Mouse (Mus musculus): ENCODE results near the gene E030018B13Rik. TPM values are rescaled to one million over a fixed set of nuclear protein-coding genes. Genes with fewer than 3 reads are reported as not detected.

Gene E030018B13Rik
- not detected in 2 replicates for polyA plus RNA-seq (2015; fragmentation: Nextera tagmentation; extraction: Ambion mirVana)

DNA sequence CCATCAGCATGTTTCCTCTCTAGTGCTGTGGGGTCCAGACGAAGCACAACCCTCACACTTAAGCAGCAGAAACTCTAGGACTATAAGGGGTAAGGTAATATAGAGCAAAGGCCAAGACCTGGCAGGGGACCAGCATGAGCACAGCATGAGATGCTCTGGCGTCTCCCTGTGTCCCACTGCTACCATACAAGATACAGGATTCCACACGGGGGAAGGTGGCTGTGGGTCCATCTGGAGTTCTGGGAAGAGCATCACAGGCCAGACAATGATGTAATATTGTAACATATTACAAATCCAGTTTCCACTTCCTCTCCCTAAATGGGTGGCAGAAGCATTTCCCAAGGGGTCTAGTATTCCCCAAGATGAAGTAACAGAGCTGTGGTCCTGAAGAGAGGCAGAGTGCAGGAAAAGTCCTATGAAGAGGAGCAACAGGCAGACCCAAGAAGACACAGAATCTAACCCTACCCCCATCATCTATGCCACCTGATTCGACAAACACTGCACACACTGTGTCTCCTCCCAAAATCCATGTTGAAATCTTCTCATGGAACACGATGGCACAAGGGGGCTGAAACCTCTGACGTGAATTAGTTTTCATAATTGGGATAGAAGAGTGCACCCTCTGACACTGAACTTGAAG is at the start of gene E030018B13Rik:
E030018B13Rik (plus strand) TSS at position 590 of the 640 bp plus-strand sequence.
- Histone ChIP-seq H3K4me2 (no peak within 1 kb of the TSS), H3K36me3 (no peaks in the 10 kb centered on the region), H3K9me3 (no peaks in the 10 kb centered on the region), H3K9ac (no peak within 1 kb of the TSS), H3K27ac (replicated peaks) (no peak within 1 kb of the TSS), H3K4me3 (no peak within 1 kb of the TSS), H3K4me1 (replicated peaks) (peaks cover 48% of the 10 kb centered on the region), H3K27me3 (no peaks in the 10 kb centered on the region)
- 87% methylated on average over 6 of the region's 6 CpGs for WGBS
- ATAC-seq (ENCODE audit: low FRiP score, low read depth): no peak

DNA sequence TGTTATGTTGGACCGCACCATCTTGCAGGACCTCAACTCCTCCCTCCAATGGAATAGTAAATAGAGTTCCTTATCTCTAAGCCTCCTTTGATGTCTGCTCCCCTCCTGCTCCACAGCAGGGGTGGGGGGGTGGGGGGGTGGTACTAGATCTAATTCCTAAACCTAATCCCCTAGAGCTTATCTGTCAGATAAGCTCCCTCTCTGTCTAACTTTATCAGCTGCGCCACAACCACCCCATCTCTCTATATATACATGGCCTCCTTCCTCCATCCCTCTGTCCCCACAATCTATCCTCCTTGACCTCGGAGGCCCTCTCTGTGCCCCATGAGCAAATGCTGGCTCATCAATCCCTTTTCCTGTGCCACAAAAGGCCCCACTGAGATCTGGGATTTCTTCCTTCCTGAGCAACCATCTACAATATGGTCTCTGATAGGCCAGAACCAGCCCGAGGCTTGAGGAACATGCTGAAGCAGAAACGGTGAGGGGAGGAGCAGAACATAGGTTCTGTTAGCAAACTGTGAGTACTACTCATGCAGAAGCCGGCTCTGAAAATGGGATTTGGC is 48.2 kb upstream of the E030018B13Rik start:
- no peak for ATAC-seq (ENCODE audit: low FRiP score, low read depth)
- Histone ChIP-seq H3K27ac (replicated peaks) (no peak overlapping the region), H3K4me3 (no peak overlapping the region), H3K4me1 (replicated peaks) (no peaks in the 10 kb centered on the region), H3K9me3 (no peaks in the 10 kb centered on the region), H3K27me3 (no peaks in the 10 kb centered on the region), H3K9ac (no peak overlapping the region), H3K4me2 (no peak overlapping the region), H3K36me3 (no peaks in the 10 kb centered on the region)
- WGBS: 78% methylated on average over 6 of the region's 6 CpGs

- Histone ChIP-seq H3K27me3 (no peaks in the 10 kb centered on the region), H3K27ac (replicated peaks) (no peak overlapping the region), H3K36me3 (no peaks in the 10 kb centered on the region), H3K4me2 (no peak overlapping the region), H3K4me1 (replicated peaks) (no peaks in the 10 kb centered on the region), H3K9ac (no peak overlapping the region), H3K9me3 (no peaks in the 10 kb centered on the region), H3K4me3 (no peak overlapping the region)
- 88% methylated on average over 6 of the region's 6 CpGs for WGBS
- no peak for ATAC-seq (ENCODE audit: low FRiP score, low read depth)
Observed at GRCm38 (mm10) chr7:63871698-63872097, 45.0 kb upstream of the E030018B13Rik start.

GRCm38 (mm10) chr7:63873880-63874279 is 42.8 kb upstream of the E030018B13Rik start:
- H3K9ac ChIP-seq: no peak overlapping the region
- no peak overlapping the region for H3K4me3 ChIP-seq
- ATAC-seq (ENCODE audit: low FRiP score, low read depth): no peak
- H3K27me3 ChIP-seq: no peaks in the 10 kb centered on the region
- no peaks in the 10 kb centered on the region for H3K36me3 ChIP-seq
- H3K4me1 ChIP-seq (replicated peaks): no peaks in the 10 kb centered on the region
- no peaks in the 10 kb centered on the region for H3K9me3 ChIP-seq
- H3K4me2 ChIP-seq: no peak overlapping the region
- WGBS: 70% methylated on average over 12 of the region's 12 CpGs
- H3K27ac ChIP-seq (replicated peaks): no peak overlapping the region

- no peak for ATAC-seq (ENCODE audit: low FRiP score, low read depth)
- Histone ChIP-seq H3K4me2 (no peak overlapping the region), H3K27me3 (no peaks in the 10 kb centered on the region), H3K4me3 (no peak overlapping the region), H3K9ac (no peak overlapping the region), H3K9me3 (no peaks in the 10 kb centered on the region), H3K4me1 (replicated peaks) (no peaks in the 10 kb centered on the region), H3K36me3 (no peaks in the 10 kb centered on the region), H3K27ac (replicated peaks) (no peak overlapping the region)
Observed at GRCm38 (mm10) chr7:63875686-63876085, 41.0 kb upstream of the E030018B13Rik start.

- WGBS: 93% methylated on average over 2 of the region's 2 CpGs
Observed at GRCm38 (mm10) chr7:63876640-63877039, 40.0 kb upstream of the E030018B13Rik start.

GRCm38 (mm10) chr7:63877610-63878009 is 39.0 kb upstream of the E030018B13Rik start:
- Histone ChIP-seq H3K9me3 (no peaks in the 10 kb centered on the region), H3K36me3 (no peaks in the 10 kb centered on the region), H3K27ac (replicated peaks) (no peak overlapping the region), H3K4me1 (replicated peaks) (no peaks in the 10 kb centered on the region), H3K4me3 (no peak overlapping the region), H3K4me2 (no peak overlapping the region), H3K27me3 (no peaks in the 10 kb centered on the region), H3K9ac (no peak overlapping the region)
- 30% methylated on average over 14 of the region's 14 CpGs for WGBS
- no peak for ATAC-seq (ENCODE audit: low FRiP score, low read depth)

More at GRCm38 (mm10) chr7:63876640-63877039, 40.0 kb upstream of the E030018B13Rik start:
- Histone ChIP-seq H3K27me3 (no peaks in the 10 kb centered on the region), H3K36me3 (no peaks in the 10 kb centered on the region), H3K27ac (replicated peaks) (no peak overlapping the region), H3K4me2 (no peak overlapping the region), H3K9ac (no peak overlapping the region), H3K4me1 (replicated peaks) (no peaks in the 10 kb centered on the region), H3K9me3 (no peaks in the 10 kb centered on the region), H3K4me3 (no peak overlapping the region)
- ATAC-seq (ENCODE audit: low FRiP score, low read depth): no peak

DNA sequence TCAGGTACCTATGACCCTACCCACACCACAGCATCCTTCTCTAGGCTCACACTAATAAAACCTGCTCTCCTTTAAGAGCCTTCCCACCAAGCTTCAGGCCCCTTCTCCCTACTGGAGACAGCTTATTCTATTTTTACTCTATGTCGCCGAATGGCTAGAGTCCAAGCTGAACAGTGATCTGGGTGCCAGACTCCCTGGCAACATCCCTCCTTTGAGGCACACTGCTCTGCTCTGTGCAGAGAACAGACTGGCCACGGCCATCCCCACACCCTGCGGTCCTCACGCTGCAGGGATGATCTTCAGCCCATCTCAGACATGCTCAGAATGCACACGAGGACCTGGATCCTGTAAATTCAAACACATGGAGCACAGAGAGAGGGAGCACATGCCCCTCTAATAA is 37.1 kb upstream of the E030018B13Rik start:
- Histone ChIP-seq H3K4me2 (no peak overlapping the region), H3K9ac (no peak overlapping the region), H3K27ac (replicated peaks) (no peak overlapping the region), H3K36me3 (no peaks in the 10 kb centered on the region), H3K9me3 (no peaks in the 10 kb centered on the region), H3K4me1 (replicated peaks) (no peaks in the 10 kb centered on the region), H3K4me3 (no peak overlapping the region), H3K27me3 (no peaks in the 10 kb centered on the region)
- WGBS: 76% methylated on average over 6 of the region's 6 CpGs
- ATAC-seq (ENCODE audit: low FRiP score, low read depth): no peak

GRCm38 (mm10) chr7:63882739-63883138 is 33.9 kb upstream of the E030018B13Rik start:
- no peaks in the 10 kb centered on the region; the same call in 1 of the 2 replicates for H3K4me1 ChIP-seq (replicated peaks)
- no peaks in the 10 kb centered on the region for H3K27me3 ChIP-seq
- no peaks in the 10 kb centered on the region for H3K36me3 ChIP-seq
- no peak for ATAC-seq (ENCODE audit: low FRiP score, low read depth)
- no peak overlapping the region for H3K27ac ChIP-seq (replicated peaks)
- H3K4me2 ChIP-seq: no peak overlapping the region
- no peaks in the 10 kb centered on the region for H3K9me3 ChIP-seq
- H3K4me3 ChIP-seq: no peak overlapping the region
- 75% methylated on average over 7 of the region's 7 CpGs for WGBS
- no peak overlapping the region for H3K9ac ChIP-seq

DNA sequence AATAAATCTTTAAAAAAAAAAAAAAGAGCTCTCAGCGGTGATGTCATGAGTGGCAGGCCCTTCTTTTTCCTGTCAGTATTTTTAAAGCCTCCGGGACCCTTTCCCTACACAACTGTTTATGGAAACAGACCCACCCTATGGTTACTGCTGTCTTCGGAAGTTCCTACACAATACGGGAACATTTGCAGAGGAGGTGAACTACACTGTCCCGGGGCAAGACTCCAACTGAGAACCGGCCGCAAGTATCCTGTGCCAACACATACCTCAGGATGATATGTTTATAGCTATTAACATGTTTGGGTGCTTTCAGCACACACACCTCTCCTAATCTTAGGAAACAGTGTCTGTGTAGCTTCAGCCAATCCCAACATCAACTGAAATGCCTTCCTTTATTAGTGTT is 31.6 kb upstream of the E030018B13Rik start:
- Histone ChIP-seq H3K9ac (no peak overlapping the region), H3K4me3 (no peak overlapping the region), H3K27ac (replicated peaks) (no peak overlapping the region), H3K4me2 (no peak overlapping the region), H3K27me3 (no peaks in the 10 kb centered on the region), H3K4me1 (replicated peaks) (no peaks in the 10 kb centered on the region; the same call in 1 of the 2 replicates), H3K9me3 (no peaks in the 10 kb centered on the region), H3K36me3 (peaks cover 8% of the 10 kb centered on the region; the same call in 1 of the 2 replicates)
- 89% methylated on average over 7 of the region's 7 CpGs for WGBS
- ATAC-seq (ENCODE audit: low FRiP score, low read depth): no peak

GRCm38 (mm10) chr7:63887034-63887551 is 29.6 kb upstream of the E030018B13Rik start:
- WGBS: 65% methylated on average over 8 of the region's 8 CpGs
- H3K27me3 ChIP-seq: no peaks in the 10 kb centered on the region
- H3K4me1 ChIP-seq (replicated peaks): no peaks in the 10 kb centered on the region; the same call in 1 of the 2 replicates
- H3K36me3 ChIP-seq: peaks cover 17% of the 10 kb centered on the region; the same call in 1 of the 2 replicates
- no peak overlapping the region for H3K27ac ChIP-seq (replicated peaks)
- no peak overlapping the region for H3K4me2 ChIP-seq
- no peaks in the 10 kb centered on the region for H3K9me3 ChIP-seq
- no peak overlapping the region for H3K4me3 ChIP-seq
- H3K9ac ChIP-seq: no peak overlapping the region
- no peak for ATAC-seq (ENCODE audit: low FRiP score, low read depth)

- ATAC-seq (ENCODE audit: low FRiP score, low read depth): no peak
- H3K36me3 ChIP-seq: peaks cover 17% of the 10 kb centered on the region; the same call in 1 of the 2 replicates
- 87% methylated on average over 10 of the region's 10 CpGs for WGBS
Observed at GRCm38 (mm10) chr7:63887602-63888123, 29.0 kb upstream of the E030018B13Rik start.

More at GRCm38 (mm10) chr7:63887602-63888123, 29.0 kb upstream of the E030018B13Rik start:
- no peaks in the 10 kb centered on the region for H3K27me3 ChIP-seq
- no peak overlapping the region for H3K4me2 ChIP-seq
- no peaks in the 10 kb centered on the region for H3K9me3 ChIP-seq
- no peak overlapping the region for H3K4me3 ChIP-seq
- no peak overlapping the region for H3K27ac ChIP-seq (replicated peaks)
- H3K4me1 ChIP-seq (replicated peaks): no peaks in the 10 kb centered on the region; the same call in 1 of the 2 replicates
- no peak overlapping the region for H3K9ac ChIP-seq
